Mouse (Mus musculus) liver, embryonic 14.5 days (tissue): ENCODE data around the gene Gosr1.

Experiments used
- CTCF ChIP-seq: IDR thresholded peaks from 2 replicates; pipeline ENCODE4 v1.5.1; 2016; ENCODE audit warnings: antibody characterized with exemption, low read depth, control low read depth
- EP300 ChIP-seq: IDR thresholded peaks from 2 replicates; pipeline ENCODE4 v1.6.1; 2016; ENCODE audit warnings: antibody characterized with exemption, low read depth

DNA sequence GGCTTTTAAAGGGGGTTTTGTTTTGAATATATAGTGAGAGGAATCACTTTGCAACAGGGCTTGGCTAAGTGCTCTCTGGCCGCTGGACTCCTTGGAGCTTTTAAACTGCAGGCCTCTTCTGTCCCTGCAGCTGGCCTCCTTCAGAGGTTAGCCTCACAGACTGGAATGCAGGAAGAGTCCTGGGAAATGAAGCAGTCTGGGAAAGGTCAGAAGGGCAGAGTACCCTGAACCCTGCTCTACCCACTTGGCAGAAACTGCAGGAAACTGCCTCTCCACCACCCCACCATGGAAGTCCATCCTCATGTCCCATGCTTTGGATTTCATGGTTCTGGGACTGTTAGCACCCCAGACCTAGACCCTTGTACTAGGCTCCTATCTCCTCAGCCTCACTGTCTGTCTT lies 54.5 kb downstream of the Gosr1 start:
- TF ChIP-seq CTCF: no peak
- TF ChIP-seq EP300: no peak
